Mouse (Mus musculus) testis, adult 2 months (tissue): ENCODE measurements around the gene Gm10260.

Source experiments
- CTCF ChIP-seq: fragments of 200-500 bp; IDR thresholded peaks from 2 replicates; pipeline ENCODE4 v1.5.1; 2012; ENCODE audit warnings: low read depth, mild to moderate bottlenecking, inconsistent platforms, low read length, moderate library complexity; ENCODE audit not compliant: control insufficient read depth, insufficient read depth, insufficient replicate concordance
- POLR2A ChIP-seq: fragments of 200-500 bp; IDR thresholded peaks from 2 replicates; pipeline ENCODE4 v1.6.1; 2012; ENCODE audit warnings: low read depth, mild to moderate bottlenecking, inconsistent platforms, low read length, moderate library complexity; ENCODE audit not compliant: control insufficient read depth

GRCm38 (mm10) chr13:97775907-97776306 lies 15.5 kb upstream of the Gm10260 start:
- TF ChIP-seq POLR2A (no peak), CTCF (no peak)
